Mouse (Mus musculus): ENCODE measurements around the gene Gclm.

The Gclm gene

GRCm38 (mm10) chr3:122293223-122293953, 48.0 kb downstream of the Gclm start:
- DNase-seq = no peak

- peak; percentile 98 for DNase-seq
Measured at GRCm38 (mm10) chr3:122293954-122294850, 48.8 kb downstream of the Gclm start, which contains the start of gene Bcar3. Bcar3 (plus strand) TSS chr3:122294136.

GRCm38 (mm10) chr3:122295511-122295910, 50.2 kb downstream of the Gclm start:
- peak; percentile 86 for DNase-seq

GRCm38 (mm10) chr3:122296979-122297378, 51.6 kb downstream of the Gclm start:
- DNase-seq = peak; percentile 76

- peak; percentile 59 for DNase-seq
Measured at GRCm38 (mm10) chr3:122300983-122301919, 55.9 kb downstream of the Gclm start.

GRCm38 (mm10) chr3:122304560-122304959, 59.2 kb downstream of the Gclm start:
- DNase-seq = no peak

GRCm38 (mm10) chr3:122307894-122308671, 62.7 kb downstream of the Gclm start:
- DNase-seq = no peak

GRCm38 (mm10) chr3:122308981-122309380, 63.6 kb downstream of the Gclm start:
- DNase-seq = no peak

GRCm38 (mm10) chr3:122312078-122312477, 66.7 kb downstream of the Gclm start:
- peak; percentile 84 for DNase-seq

- no peak for DNase-seq
Measured at GRCm38 (mm10) chr3:122312936-122313629, 67.7 kb downstream of the Gclm start.

- no peak for DNase-seq
Measured at GRCm38 (mm10) chr3:122313936-122314335, 68.6 kb downstream of the Gclm start.

GRCm38 (mm10) chr3:122316621-122317020, 71.3 kb downstream of the Gclm start:
- peak; percentile 38 for DNase-seq

- DNase-seq = no peak
Measured at GRCm38 (mm10) chr3:122317339-122317738, 72.0 kb downstream of the Gclm start.
